Mouse (Mus musculus): Measurements from ENCODE around the gene Cd27. TPM values are rescaled to one million over a fixed set of nuclear protein-coding genes. Genes with fewer than 3 reads are reported as not detected.

The Cd27 gene
- polyA plus RNA-seq, 1 experiment, result 0.04 TPM

- no peak for TF ChIP-seq TAL1 (IDR thresholded peaks at IDR 0.05; ENCODE audit: low read length)
- TF ChIP-seq GATA1 (IDR thresholded peaks at IDR 0.05; ENCODE audit: low read length), result no peak
These were observed 469 bp downstream of the Cd27 start for GRCm38 (mm10) chr6:125236341-125236740.

GRCm38 (mm10) chr6:125234520-125234828 is 2.3 kb downstream of the Cd27 start:
- Histone ChIP-seq H3K9me3 (ENCODE audit: control insufficient read depth, low read length) (no peaks in the 10 kb centered on the region), H3K36me3 (ENCODE audit: control insufficient read depth) (no peaks in the 10 kb centered on the region), H3K27me3 (ENCODE audit: control insufficient read depth) (no peaks in the 10 kb centered on the region), H3K4me1 (ENCODE audit: control insufficient read depth) (peaks cover 31% of the 10 kb centered on the region), H3K4me3 (replicated peaks) (no peak overlapping the region)
- TF ChIP-seq TAL1 (IDR thresholded peaks at IDR 0.05; ENCODE audit: low read length) (no peak), GATA1 (IDR thresholded peaks at IDR 0.05; ENCODE audit: low read length) (no peak)

More at GRCm38 (mm10) chr6:125236341-125236740, 469 bp downstream of the Cd27 start:
- Histone ChIP-seq H3K4me1 (ENCODE audit: control insufficient read depth) (peaks cover 21% of the 10 kb centered on the region), H3K4me3 (replicated peaks) (no peak overlapping the region), H3K9me3 (ENCODE audit: control insufficient read depth, low read length) (no peaks in the 10 kb centered on the region), H3K27me3 (ENCODE audit: control insufficient read depth) (no peaks in the 10 kb centered on the region), H3K36me3 (ENCODE audit: control insufficient read depth) (no peaks in the 10 kb centered on the region)

GRCm38 (mm10) chr6:125233816-125234519 is 2.8 kb downstream of the Cd27 start:
- no peaks in the 10 kb centered on the region for H3K9me3 ChIP-seq (ENCODE audit: control insufficient read depth, low read length)
- no peak overlapping the region for H3K4me3 ChIP-seq (replicated peaks)
- H3K27me3 ChIP-seq (ENCODE audit: control insufficient read depth), result no peaks in the 10 kb centered on the region
- H3K4me1 ChIP-seq (ENCODE audit: control insufficient read depth), result peaks cover 31% of the 10 kb centered on the region
- no peaks in the 10 kb centered on the region for H3K36me3 ChIP-seq (ENCODE audit: control insufficient read depth)
- no peak for TF ChIP-seq TAL1 (IDR thresholded peaks at IDR 0.05; ENCODE audit: low read length)
- no peak for TF ChIP-seq GATA1 (IDR thresholded peaks at IDR 0.05; ENCODE audit: low read length)

GRCm38 (mm10) chr6:125232516-125232915 is 4.3 kb downstream of the Cd27 start:
- H3K4me3 ChIP-seq (replicated peaks), result peak overlapping the region; percentile 77
- H3K36me3 ChIP-seq (ENCODE audit: control insufficient read depth), result peaks cover 2% of the 10 kb centered on the region; the same call in 1 of the 2 replicates
- no peaks in the 10 kb centered on the region for H3K9me3 ChIP-seq (ENCODE audit: control insufficient read depth, low read length)
- H3K27me3 ChIP-seq (ENCODE audit: control insufficient read depth), result no peaks in the 10 kb centered on the region
- peaks cover 31% of the 10 kb centered on the region for H3K4me1 ChIP-seq (ENCODE audit: control insufficient read depth)
- TF ChIP-seq GATA1 (IDR thresholded peaks at IDR 0.05; ENCODE audit: low read length) (no peak), TAL1 (IDR thresholded peaks at IDR 0.05; ENCODE audit: low read length) (no peak)

- Histone ChIP-seq H3K4me3 (replicated peaks) (peak overlapping the region; percentile 77), H3K36me3 (ENCODE audit: control insufficient read depth) (peaks cover 2% of the 10 kb centered on the region; the same call in 1 of the 2 replicates), H3K27me3 (ENCODE audit: control insufficient read depth) (no peaks in the 10 kb centered on the region), H3K9me3 (ENCODE audit: control insufficient read depth, low read length) (no peaks in the 10 kb centered on the region), H3K4me1 (ENCODE audit: control insufficient read depth) (peaks cover 31% of the 10 kb centered on the region)
- TF ChIP-seq GATA1 (IDR thresholded peaks at IDR 0.05; ENCODE audit: low read length), result no peak
- TF ChIP-seq TAL1 (IDR thresholded peaks at IDR 0.05; ENCODE audit: low read length), result no peak
These were observed 4.8 kb downstream of the Cd27 start for GRCm38 (mm10) chr6:125232045-125232437.

GRCm38 (mm10) chr6:125231117-125232044 is 5.4 kb downstream of the Cd27 start, which contains the start of gene Tapbpl:
Gene Tapbpl, minus strand, starts transcription at chr6:125231860.
- Histone ChIP-seq H3K9me3 (ENCODE audit: control insufficient read depth, low read length) (no peaks in the 10 kb centered on the region), H3K36me3 (ENCODE audit: control insufficient read depth) (peaks cover 4% of the 10 kb centered on the region), H3K27me3 (ENCODE audit: control insufficient read depth) (no peaks in the 10 kb centered on the region), H3K4me1 (ENCODE audit: control insufficient read depth) (peaks cover 31% of the 10 kb centered on the region), H3K4me3 (replicated peaks) (peak within 1 kb of the TSS; percentile 77)
- TF ChIP-seq GATA1 (IDR thresholded peaks at IDR 0.05; ENCODE audit: low read length) (no peak), TAL1 (IDR thresholded peaks at IDR 0.05; ENCODE audit: low read length) (no peak)

GRCm38 (mm10) chr6:125230571-125230970 is 6.2 kb downstream of the Cd27 start:
- H3K4me1 ChIP-seq (ENCODE audit: control insufficient read depth), result peaks cover 31% of the 10 kb centered on the region
- no peaks in the 10 kb centered on the region for H3K9me3 ChIP-seq (ENCODE audit: control insufficient read depth, low read length)
- TF ChIP-seq GATA1 (IDR thresholded peaks at IDR 0.05; ENCODE audit: low read length) (no peak), TAL1 (IDR thresholded peaks at IDR 0.05; ENCODE audit: low read length) (no peak)
- peaks cover 6% of the 10 kb centered on the region for H3K36me3 ChIP-seq (ENCODE audit: control insufficient read depth)
- H3K4me3 ChIP-seq (replicated peaks), result peak overlapping the region; percentile 77
- H3K27me3 ChIP-seq (ENCODE audit: control insufficient read depth), result no peaks in the 10 kb centered on the region

- H3K4me3 ChIP-seq (replicated peaks), result no peak overlapping the region
- H3K36me3 ChIP-seq (ENCODE audit: control insufficient read depth), result peaks cover 24% of the 10 kb centered on the region
- TF ChIP-seq TAL1 (IDR thresholded peaks at IDR 0.05; ENCODE audit: low read length) (no peak), GATA1 (IDR thresholded peaks at IDR 0.05; ENCODE audit: low read length) (no peak)
- no peaks in the 10 kb centered on the region for H3K9me3 ChIP-seq (ENCODE audit: control insufficient read depth, low read length)
- peaks cover 2% of the 10 kb centered on the region for H3K4me1 ChIP-seq (ENCODE audit: control insufficient read depth)
- H3K27me3 ChIP-seq (ENCODE audit: control insufficient read depth), result no peaks in the 10 kb centered on the region
These were observed 11.2 kb downstream of the Cd27 start for GRCm38 (mm10) chr6:125225518-125226115.

- Histone ChIP-seq H3K27me3 (ENCODE audit: control insufficient read depth) (no peaks in the 10 kb centered on the region), H3K9me3 (ENCODE audit: control insufficient read depth, low read length) (no peaks in the 10 kb centered on the region), H3K4me1 (ENCODE audit: control insufficient read depth) (peaks cover 2% of the 10 kb centered on the region; the same call in 1 of the 2 replicates), H3K4me3 (replicated peaks) (no peak overlapping the region), H3K36me3 (ENCODE audit: control insufficient read depth) (peaks cover 33% of the 10 kb centered on the region)
- TF ChIP-seq TAL1 (IDR thresholded peaks at IDR 0.05; ENCODE audit: low read length) (no peak), GATA1 (IDR thresholded peaks at IDR 0.05; ENCODE audit: low read length) (no peak)
These were observed 14.2 kb downstream of the Cd27 start for GRCm38 (mm10) chr6:125222577-125222976.

All from erythroblast, embryonic 14.5 days (primary cell).